Mouse (Mus musculus) embryonic facial prominence, embryonic 12.5 days (tissue): ENCODE data around the gene Sp4. TPM values are rescaled to one million over a fixed set of nuclear protein-coding genes. Genes with fewer than 3 reads are reported as not detected.
A peak's percentile ranks its signal among the peaks of the same experiment; 100 is the strongest.

ENCODE experiments used
- ATAC-seq: fragments of 200-750 bp; cut with Nextera tagmentation; 2 replicates; pipeline ENCODE4 v1.8.0; 2017; ENCODE audit not compliant: insufficient number of reproducible peaks, insufficient read depth, low FRiP score, low TSS enrichment
- H3K27ac ChIP-seq: fragments of 300-500 bp; sonication (generic); 2 replicates; pipeline ENCODE4 v1.5.1; 2016; ENCODE audit warnings: mild to moderate bottlenecking
- H3K27me3 ChIP-seq: fragments of 300-500 bp; sonication (generic); 2 replicates; pipeline ENCODE4 v1.6.1; 2016; ENCODE audit warnings: mild to moderate bottlenecking, moderate library complexity
- H3K36me3 ChIP-seq: fragments of 300-500 bp; sonication (generic); 2 replicates; pipeline ENCODE4 v1.6.1; 2016; ENCODE audit warnings: mild to moderate bottlenecking
- H3K4me1 ChIP-seq: fragments of 300-500 bp; sonication (generic); 2 replicates; pipeline ENCODE4 v1.6.1; 2016
- H3K4me2 ChIP-seq: fragments of 300-500 bp; sonication (generic); replicated peaks from 2 replicates; pipeline ENCODE4 v1.6.1; 2016; ENCODE audit warnings: mild to moderate bottlenecking, moderate library complexity
- H3K4me3 ChIP-seq: fragments of 300-500 bp; sonication (generic); 2 replicates; pipeline ENCODE4 v1.5.1; 2016; ENCODE audit warnings: mild to moderate bottlenecking
- H3K9ac ChIP-seq: fragments of 300-500 bp; sonication (generic); 2 replicates; pipeline ENCODE4 v1.6.1; 2016; ENCODE audit warnings: mild to moderate bottlenecking, moderate library complexity
- H3K9me3 ChIP-seq: fragments of 300-500 bp; sonication (generic); 2 replicates; pipeline ENCODE4 v1.6.1; 2016; ENCODE audit warnings: mild to moderate bottlenecking, moderate library complexity
- WGBS: fragments of 180-500 bp; shearing (Covaris S2); methylation state at CpG from one replicate; pipeline ENCODE4 v1.1.7; 2016; 5-methylcytosine and 5-hydroxymethylcytosine counted together
- polyA plus RNA-seq: library from polyadenylated mRNA; unstranded; fragments of >200 nt; fragmentation: Nextera tagmentation; extraction: Ambion mirVana; gene quantifications from 2 replicates; pipeline ENCODE4 v1.2.1, GENCODE M21; 2016

Sp4 gene
- 11.3 and 11.7 TPM in 2 replicates for polyA plus RNA-seq

DNA sequence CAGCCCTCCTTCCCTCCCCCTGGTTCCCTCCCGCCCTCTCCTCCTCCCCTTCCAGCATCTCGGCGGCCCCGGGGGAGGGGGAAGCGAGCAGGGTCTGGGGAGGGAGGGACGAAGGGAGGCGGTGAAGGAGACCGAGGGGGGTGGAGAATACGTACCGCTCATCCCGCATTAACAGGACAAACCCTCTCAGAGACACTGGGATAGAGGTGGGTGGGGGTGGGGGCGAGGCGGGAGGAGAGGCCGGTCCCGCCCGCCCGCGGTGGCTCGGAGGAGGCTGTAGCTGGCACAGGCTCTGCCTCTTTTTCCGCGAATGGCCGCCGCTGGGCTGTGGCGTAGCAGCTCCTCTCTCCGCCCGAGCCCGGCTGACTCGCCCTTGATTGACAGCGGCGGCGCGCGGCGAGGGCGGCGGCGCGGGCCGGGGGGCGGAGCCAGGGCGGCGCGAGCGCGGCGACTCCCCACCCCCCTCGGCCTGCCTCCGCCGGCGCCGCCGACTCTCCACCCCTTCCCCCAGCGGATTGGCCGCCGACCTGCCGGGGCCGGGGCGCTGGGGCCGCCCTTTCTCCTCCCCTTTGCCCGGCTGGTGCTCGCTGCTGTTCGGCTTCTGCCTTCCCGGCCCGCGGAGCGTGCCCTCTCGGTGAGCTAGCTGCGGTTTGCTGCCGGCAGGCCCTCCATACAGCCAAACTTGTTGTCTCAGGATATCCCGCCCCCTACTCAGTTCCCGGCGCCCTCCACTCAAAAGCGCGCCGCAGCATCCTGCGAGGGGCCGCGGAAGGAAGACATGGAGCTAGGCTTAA, at the start of gene Sp4:
Gene Sp4 (minus strand): TSS at position 369 of the 794 bp plus-strand sequence.
- H3K4me3 ChIP-seq: peak within 1 kb of the TSS; percentile 68
- ATAC-seq: peak; percentile 93
- H3K27me3 ChIP-seq: no peaks in the 10 kb centered on the region
- peak within 1 kb of the TSS; percentile 65 for H3K9ac ChIP-seq
- H3K9me3 ChIP-seq: no peaks in the 10 kb centered on the region
- peak within 1 kb of the TSS; percentile 69 for H3K4me2 ChIP-seq
- WGBS: 0% methylated on average over 44 of the region's 78 CpGs
- H3K27ac ChIP-seq: peak within 1 kb of the TSS; percentile 95
- peaks cover 23% of the 10 kb centered on the region for H3K4me1 ChIP-seq
- H3K36me3 ChIP-seq: no peaks in the 10 kb centered on the region

DNA sequence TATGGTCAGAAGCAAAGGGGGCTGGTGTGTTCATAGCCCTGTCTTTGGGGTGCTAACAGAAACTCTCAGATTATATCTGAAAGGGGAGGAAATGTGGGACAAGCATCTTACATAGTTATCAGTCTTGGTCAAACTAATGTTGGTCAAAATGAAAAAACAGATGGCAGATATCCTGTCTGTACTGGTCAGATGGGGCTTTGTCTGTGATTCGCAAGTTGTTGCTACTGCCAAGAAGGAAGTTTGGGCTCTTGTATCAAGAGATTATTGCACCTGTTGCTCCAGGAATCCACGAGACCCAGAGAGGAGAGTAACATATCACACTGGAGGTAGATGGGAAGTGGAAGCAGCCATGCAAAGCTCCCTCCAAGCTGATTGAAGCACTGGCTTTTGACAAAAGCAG, 37.9 kb upstream of the Sp4 start:
- no peaks in the 10 kb centered on the region for H3K36me3 ChIP-seq
- no peak overlapping the region for H3K4me2 ChIP-seq
- H3K9me3 ChIP-seq: no peaks in the 10 kb centered on the region

GRCm38 (mm10) chr12:118338243-118338642, 37.0 kb upstream of the Sp4 start:
- 76% methylated on average over 2 of the region's 2 CpGs for WGBS
- Histone ChIP-seq H3K9ac (no peak overlapping the region), H3K36me3 (no peaks in the 10 kb centered on the region), H3K27ac (no peak overlapping the region), H3K4me2 (no peak overlapping the region), H3K9me3 (no peaks in the 10 kb centered on the region), H3K4me3 (no peak overlapping the region), H3K27me3 (no peaks in the 10 kb centered on the region), H3K4me1 (no peaks in the 10 kb centered on the region)
- no peak for ATAC-seq

More for the DNA sequence above, 37.9 kb upstream of the Sp4 start:
- Histone ChIP-seq H3K27me3 (no peaks in the 10 kb centered on the region), H3K4me3 (no peak overlapping the region), H3K4me1 (no peaks in the 10 kb centered on the region), H3K9ac (no peak overlapping the region), H3K27ac (no peak overlapping the region)
- WGBS: 72% methylated on average over 2 of the region's 2 CpGs
- no peak for ATAC-seq

DNA sequence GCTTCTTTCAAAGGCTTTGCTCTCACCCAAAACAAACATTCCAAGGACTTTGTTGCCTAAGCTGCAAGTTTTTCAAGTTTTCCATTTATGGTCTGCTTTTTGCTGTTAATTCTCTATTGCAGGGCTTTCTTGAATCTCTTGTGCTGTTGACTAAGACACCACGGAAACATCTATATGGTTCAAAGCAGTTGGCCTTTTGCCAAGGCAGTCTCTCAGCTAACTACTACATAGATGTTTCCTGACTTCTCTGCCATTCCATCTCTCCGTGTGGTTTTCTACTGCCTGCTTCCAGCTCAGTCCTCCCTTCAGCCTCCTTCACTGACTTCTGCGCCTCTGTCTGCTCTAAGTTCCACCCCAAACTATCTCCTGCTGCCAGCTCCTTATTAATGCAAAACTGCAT, 36.1 kb upstream of the Sp4 start:
- Histone ChIP-seq H3K27ac (no peak overlapping the region), H3K9ac (no peak overlapping the region), H3K4me2 (no peak overlapping the region), H3K36me3 (no peaks in the 10 kb centered on the region), H3K9me3 (no peaks in the 10 kb centered on the region), H3K27me3 (no peaks in the 10 kb centered on the region), H3K4me1 (no peaks in the 10 kb centered on the region), H3K4me3 (no peak overlapping the region)
- ATAC-seq: no peak
- WGBS: 83% methylated on average over 3 of the region's 3 CpGs

- Histone ChIP-seq H3K4me1 (no peaks in the 10 kb centered on the region), H3K27ac (no peak overlapping the region), H3K9me3 (no peaks in the 10 kb centered on the region), H3K9ac (no peak overlapping the region), H3K27me3 (no peaks in the 10 kb centered on the region), H3K4me2 (no peak overlapping the region), H3K4me3 (no peak overlapping the region), H3K36me3 (no peaks in the 10 kb centered on the region)
- ATAC-seq: no peak
- WGBS: 85% methylated on average over 6 of the region's 6 CpGs
These were observed 27.6 kb upstream of the Sp4 start for GRCm38 (mm10) chr12:118328739-118329249.

DNA sequence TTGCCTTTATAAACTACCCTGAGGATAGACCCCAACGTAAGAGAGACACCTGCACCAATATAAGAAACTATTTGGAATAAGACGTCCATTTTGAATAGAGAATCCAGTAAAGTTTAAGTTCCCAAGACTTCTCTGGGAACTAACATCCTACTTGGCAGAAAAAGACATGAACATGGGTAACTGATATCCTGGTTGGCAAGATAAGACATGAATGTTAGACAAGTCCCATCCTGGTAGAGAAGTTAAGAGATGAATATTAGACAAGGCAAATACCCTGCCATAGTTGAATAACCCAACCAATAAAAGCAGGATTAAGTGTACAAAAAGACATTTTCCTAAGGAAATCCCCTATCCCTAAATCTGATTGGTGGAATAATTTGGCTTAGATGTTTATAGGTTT, 26.3 kb upstream of the Sp4 start:
- ATAC-seq: no peak
- 82% methylated on average over 2 of the region's 2 CpGs for WGBS
- H3K9me3 ChIP-seq: no peaks in the 10 kb centered on the region
- no peaks in the 10 kb centered on the region for H3K36me3 ChIP-seq
- no peak overlapping the region for H3K4me2 ChIP-seq
- H3K4me3 ChIP-seq: no peak overlapping the region
- H3K9ac ChIP-seq: no peak overlapping the region
- H3K27me3 ChIP-seq: no peaks in the 10 kb centered on the region
- H3K27ac ChIP-seq: no peak overlapping the region
- no peaks in the 10 kb centered on the region for H3K4me1 ChIP-seq

DNA sequence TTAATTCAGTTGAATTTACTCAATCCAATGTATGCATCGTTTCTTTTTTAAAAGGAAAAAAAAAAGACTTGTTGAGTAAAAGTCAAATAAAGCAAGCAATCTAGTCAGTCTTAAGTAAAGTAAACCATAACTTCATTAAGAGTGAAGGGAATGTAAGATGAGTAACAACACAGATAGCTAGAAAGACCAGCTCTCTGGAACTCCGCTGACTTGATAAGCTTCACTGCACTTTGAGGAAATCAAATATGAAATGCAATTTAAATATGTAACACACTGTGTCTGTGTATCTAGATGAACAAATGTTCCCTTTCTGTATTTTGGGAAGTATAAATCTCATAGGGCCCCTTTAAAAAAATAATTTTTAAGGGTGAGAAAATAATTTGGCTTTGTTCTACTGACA, 24.9 kb upstream of the Sp4 start:
- no peak for ATAC-seq

DNA sequence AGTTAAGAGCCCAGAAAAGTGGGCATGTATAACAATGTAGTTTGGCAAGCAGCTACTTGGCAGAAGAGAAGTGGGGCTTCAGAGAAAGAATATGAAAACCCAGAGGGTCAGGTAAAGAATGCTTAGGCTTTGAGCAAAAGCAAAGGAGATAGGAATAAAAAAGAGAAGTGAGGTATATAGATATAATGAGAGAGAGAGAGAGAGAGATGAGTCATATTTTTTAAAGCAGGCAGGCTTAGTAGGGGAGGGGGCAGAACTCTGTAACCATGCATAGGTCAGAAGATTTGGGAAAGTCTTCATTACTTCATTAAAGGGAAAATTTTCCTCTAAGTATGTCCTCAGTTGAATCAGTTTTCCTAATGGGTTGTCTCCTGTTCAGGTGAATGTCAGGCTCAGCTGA, 18.8 kb upstream of the Sp4 start:
- no peaks in the 10 kb centered on the region for H3K9me3 ChIP-seq

More for the DNA sequence above, 24.9 kb upstream of the Sp4 start:
- Histone ChIP-seq H3K27me3 (no peaks in the 10 kb centered on the region), H3K4me1 (no peaks in the 10 kb centered on the region), H3K4me2 (no peak overlapping the region), H3K27ac (no peak overlapping the region), H3K9ac (no peak overlapping the region), H3K36me3 (no peaks in the 10 kb centered on the region), H3K9me3 (no peaks in the 10 kb centered on the region), H3K4me3 (no peak overlapping the region)
- 86% methylated on average over 2 of the region's 2 CpGs for WGBS

GRCm38 (mm10) chr12:118314477-118314845, 13.2 kb upstream of the Sp4 start:
- H3K4me1 ChIP-seq: no peaks in the 10 kb centered on the region; the same call in 1 of the 2 replicates
- H3K27me3 ChIP-seq: no peaks in the 10 kb centered on the region
- no peaks in the 10 kb centered on the region for H3K36me3 ChIP-seq
- H3K27ac ChIP-seq: no peak overlapping the region
- no peak overlapping the region for H3K4me3 ChIP-seq
- no peak for ATAC-seq
- no peak overlapping the region for H3K9ac ChIP-seq
- no peak overlapping the region for H3K4me2 ChIP-seq
- H3K9me3 ChIP-seq: no peaks in the 10 kb centered on the region
- 42% methylated on average over 2 of the region's 2 CpGs for WGBS

More for the DNA sequence above, 18.8 kb upstream of the Sp4 start:
- Histone ChIP-seq H3K4me1 (no peaks in the 10 kb centered on the region), H3K4me3 (no peak overlapping the region), H3K36me3 (no peaks in the 10 kb centered on the region), H3K27ac (no peak overlapping the region), H3K27me3 (no peaks in the 10 kb centered on the region), H3K4me2 (no peak overlapping the region), H3K9ac (no peak overlapping the region)
- ATAC-seq: no peak

GRCm38 (mm10) chr12:118313805-118314476, 12.7 kb upstream of the Sp4 start:
- Histone ChIP-seq H3K27ac (no peak overlapping the region), H3K4me1 (no peaks in the 10 kb centered on the region; the same call in 1 of the 2 replicates), H3K4me3 (no peak overlapping the region), H3K27me3 (no peaks in the 10 kb centered on the region), H3K9me3 (no peaks in the 10 kb centered on the region), H3K9ac (no peak overlapping the region), H3K36me3 (no peaks in the 10 kb centered on the region), H3K4me2 (no peak overlapping the region)
- 57% methylated on average over 3 of the region's 3 CpGs for WGBS
- no peak for ATAC-seq

- Histone ChIP-seq H3K36me3 (no peaks in the 10 kb centered on the region), H3K9ac (no peak overlapping the region), H3K4me1 (peaks cover 16% of the 10 kb centered on the region), H3K4me3 (no peak overlapping the region), H3K27ac (no peak overlapping the region), H3K4me2 (no peak overlapping the region), H3K27me3 (no peaks in the 10 kb centered on the region), H3K9me3 (no peaks in the 10 kb centered on the region)
- WGBS: 92% methylated on average over 3 of the region's 3 CpGs
- no peak for ATAC-seq
These were observed 2.3 kb upstream of the Sp4 start for GRCm38 (mm10) chr12:118303586-118303985.

GRCm38 (mm10) chr12:118303066-118303465, 1.8 kb upstream of the Sp4 start:
- Histone ChIP-seq H3K9me3 (no peaks in the 10 kb centered on the region), H3K27me3 (no peaks in the 10 kb centered on the region), H3K9ac (no peak overlapping the region), H3K4me1 (peaks cover 19% of the 10 kb centered on the region), H3K27ac (no peak overlapping the region), H3K36me3 (no peaks in the 10 kb centered on the region), H3K4me3 (no peak overlapping the region), H3K4me2 (peak overlapping the region; percentile 69)
- ATAC-seq: no peak
- WGBS: 91% methylated on average over 5 of the region's 5 CpGs
